Mouse (Mus musculus) cerebellum, adult 11 months (tissue): ENCODE measurements around the gene Micu2.

Experiments
- DNase-seq: peaks from one replicate; pipeline ENCODE4 v3.0.0; 2022

Micu2 gene

DNA sequence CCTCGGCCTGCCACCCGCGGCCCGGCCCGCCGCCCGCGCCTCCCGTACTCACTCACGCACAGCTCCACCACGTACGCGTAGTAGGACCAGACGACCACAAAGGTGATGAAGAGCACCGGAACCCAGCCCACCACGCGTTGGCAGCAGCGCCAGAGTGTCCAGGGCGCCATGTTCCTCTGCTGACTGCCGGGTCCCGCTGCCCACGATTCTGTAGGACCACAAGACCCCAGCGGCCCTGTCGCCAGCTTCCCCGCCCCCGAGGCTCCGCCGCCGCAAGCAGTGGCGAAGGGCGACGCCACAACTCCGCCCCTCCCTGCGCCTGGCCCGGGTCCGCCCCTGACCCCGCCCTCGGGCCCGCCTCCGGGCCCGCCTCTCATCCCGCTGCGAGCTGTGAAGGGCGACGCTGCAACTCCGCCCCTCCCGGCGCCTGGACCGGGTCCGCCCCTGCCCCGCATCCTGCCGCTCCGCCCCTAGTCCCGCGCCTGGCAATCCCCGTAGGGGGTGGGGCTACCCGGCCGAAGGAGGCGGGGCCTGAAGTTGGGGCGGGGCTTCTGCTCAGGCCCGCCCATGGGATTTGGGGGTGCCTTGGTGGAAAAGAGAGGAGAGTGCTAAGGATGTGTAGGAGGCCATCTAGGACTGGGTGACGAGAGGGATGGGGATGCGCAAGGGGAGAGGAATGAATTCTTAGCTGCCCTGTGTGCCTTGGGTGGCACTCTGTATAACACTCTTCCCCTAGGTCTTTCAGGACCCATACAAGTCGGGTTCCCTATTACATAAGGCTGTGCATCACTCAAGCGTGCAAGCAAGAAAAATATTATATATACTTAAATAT, 108.8 kb downstream of the Micu2 start, which contains the start of gene Zdhhc20:
Zdhhc20 (minus strand) TSS at position 266 of the 832 bp plus-strand sequence.
- peak; percentile 96 for DNase-seq

GRCm38 (mm10) chr14:57889541-57890010, 109.5 kb downstream of the Micu2 start:
- no peak for DNase-seq

DNA sequence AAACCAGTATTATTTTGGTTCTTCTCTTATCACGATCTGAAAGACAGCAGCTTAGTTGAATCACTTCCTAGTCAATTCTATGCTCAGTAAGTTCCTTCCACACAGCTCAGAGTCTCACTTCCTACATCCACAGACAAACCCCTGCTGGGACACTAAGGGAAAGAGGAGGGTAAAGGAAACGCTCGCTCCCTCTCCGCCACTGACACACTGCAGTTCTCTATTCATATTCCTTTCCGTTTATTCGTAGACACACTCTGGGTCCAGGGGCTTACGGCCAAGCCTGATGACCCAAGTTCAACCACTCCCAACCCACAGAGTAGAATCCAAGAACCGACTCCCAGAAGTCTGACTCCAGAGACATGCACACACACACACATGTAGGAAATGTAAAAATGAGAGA, 111.9 kb downstream of the Micu2 start:
- DNase-seq, result no peak

- no peak for DNase-seq
Measured at GRCm38 (mm10) chr14:57886032-57886431, 113.0 kb downstream of the Micu2 start.

GRCm38 (mm10) chr14:57883341-57883740, 115.7 kb downstream of the Micu2 start:
- no peak for DNase-seq

DNA sequence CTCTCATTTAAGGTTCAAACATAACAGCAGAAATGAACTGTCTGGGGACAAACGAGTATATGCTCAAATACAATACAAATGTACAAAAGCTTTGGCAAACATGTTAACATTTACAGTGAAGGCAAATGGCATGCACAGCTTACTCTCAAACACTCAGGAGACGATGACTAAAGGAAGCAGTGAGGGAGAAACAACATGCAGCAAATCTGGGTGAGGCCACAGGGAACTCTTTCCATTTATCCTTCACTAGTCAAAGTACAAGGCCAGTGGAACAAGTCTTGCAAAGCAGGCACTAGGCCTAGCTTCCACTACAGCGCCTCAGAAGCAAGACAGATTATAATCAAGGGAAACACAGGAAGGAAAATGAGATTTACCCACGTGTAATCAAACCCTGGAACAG, 116.3 kb downstream of the Micu2 start:
- DNase-seq, result no peak

DNA sequence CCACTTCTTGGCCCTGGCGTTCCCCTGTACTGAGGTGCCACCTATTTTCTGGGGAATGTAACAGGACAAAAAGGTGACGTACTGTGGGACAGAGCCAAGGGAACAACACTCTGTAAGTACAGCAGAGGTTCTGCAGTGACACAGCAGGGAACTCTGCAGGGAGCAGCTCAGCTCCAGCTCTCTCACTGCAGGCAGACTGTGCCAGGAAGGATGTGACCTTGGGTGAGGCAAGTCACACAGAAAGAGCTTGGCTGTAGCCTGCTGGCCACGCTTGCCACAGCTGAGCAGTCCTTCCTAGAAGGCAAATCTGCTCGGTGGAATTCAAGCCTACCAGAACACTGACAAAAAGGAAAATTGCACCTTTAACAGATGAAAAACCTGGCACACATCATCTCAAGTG, 117.3 kb downstream of the Micu2 start:
- DNase-seq, result no peak

DNA sequence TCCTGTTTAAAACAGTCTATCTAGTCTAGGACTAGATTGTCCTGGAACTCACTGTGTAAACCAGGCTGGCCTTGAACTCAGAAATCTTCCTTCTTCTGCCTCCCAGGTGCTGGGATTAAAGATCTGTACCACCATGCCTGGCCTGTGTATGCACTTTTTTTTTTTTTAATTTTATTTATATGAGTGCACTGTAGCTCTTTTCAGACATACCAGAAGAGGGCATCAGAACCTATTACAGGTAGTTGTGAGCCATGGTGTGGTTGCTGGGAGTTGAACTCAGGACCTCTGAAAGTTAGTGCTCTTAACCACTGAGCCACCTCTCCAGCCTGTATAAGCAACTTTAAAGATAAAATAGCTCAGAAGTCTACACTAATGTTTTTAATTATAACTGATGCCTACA, 118.0 kb downstream of the Micu2 start:
- DNase-seq, result no peak

GRCm38 (mm10) chr14:57877921-57878320, 121.1 kb downstream of the Micu2 start:
- DNase-seq, result no peak

GRCm38 (mm10) chr14:57866676-57867276, 132.3 kb downstream of the Micu2 start:
- DNase-seq, result no peak
